Mouse (Mus musculus) liver, embryonic 11.5 days (tissue): ENCODE measurements around the gene Mta1. TPM values are rescaled to one million over a fixed set of nuclear protein-coding genes. Genes with fewer than 3 reads are reported as not detected.

Source experiments
- ATAC-seq: fragments of 200-750 bp; cut with Nextera tagmentation; replicated peaks from 2 replicates; pipeline ENCODE4 v1.8.0; 2017; ENCODE audit warnings: moderate number of reproducible peaks, mild to moderate bottlenecking, moderate TSS enrichment, moderate library complexity; ENCODE audit not compliant: low FRiP score
- DNase-seq: peaks from one replicate; pipeline ENCODE4 v3.0.0-alpha.2; 2017; ENCODE audit warnings: low spot score
- H3K27ac ChIP-seq: fragments of 300-500 bp; sonication (generic); 2 replicates; pipeline ENCODE4 v1.5.1; 2014; ENCODE audit warnings: mild to moderate bottlenecking, low read depth, low read length, control low read depth
- H3K27me3 ChIP-seq: fragments of 300-500 bp; sonication (generic); replicated peaks from 2 replicates; pipeline ENCODE4 v1.6.1; 2014; ENCODE audit warnings: low read length, mixed read lengths; ENCODE audit not compliant: control insufficient read depth, insufficient read depth
- H3K36me3 ChIP-seq: fragments of 300-500 bp; sonication (generic); 2 replicates; pipeline ENCODE4 v1.6.1; 2014; ENCODE audit warnings: mild to moderate bottlenecking, low read length, moderate library complexity, mixed read lengths; ENCODE audit not compliant: control insufficient read depth, insufficient read depth
- H3K4me1 ChIP-seq: fragments of 300-500 bp; sonication (generic); replicated peaks from 2 replicates; pipeline ENCODE4 v1.6.1; 2014; ENCODE audit warnings: low read length, mixed read lengths; ENCODE audit not compliant: control insufficient read depth, insufficient read depth
- H3K4me2 ChIP-seq: fragments of 300-500 bp; sonication (generic); 2 replicates; pipeline ENCODE4 v1.6.1; 2014; ENCODE audit warnings: mild to moderate bottlenecking, control low read depth, moderate library complexity
- H3K4me3 ChIP-seq: fragments of 300-500 bp; sonication (generic); 2 replicates; pipeline ENCODE4 v1.5.1; 2014; ENCODE audit warnings: low read depth, low read length, control low read depth
- H3K9ac ChIP-seq: fragments of 300-500 bp; sonication (generic); 2 replicates; pipeline ENCODE4 v1.6.1; 2014; ENCODE audit warnings: low read depth, low read length, control low read depth
- H3K9me3 ChIP-seq: fragments of 300-500 bp; sonication (generic); 2 replicates; pipeline ENCODE4 v1.6.1; 2016; ENCODE audit warnings: low read length, inconsistent platforms, mixed read lengths; ENCODE audit not compliant: control insufficient read depth
- WGBS: fragments of 180-500 bp; shearing (Covaris S2); extraction: QIAGEN DNeasy Blood & Tissue Kit; methylation state at CpG from one replicate; pipeline ENCODE4 v1.1.7; 2014; 5-methylcytosine and 5-hydroxymethylcytosine counted together
- microRNA-seq: library from miRNA; unstranded; fragments of <30 nt; microRNA quantifications from one replicate; pipeline ENCODE4, GENCODE M21; 2017; ENCODE audit warnings: borderline number of aligned reads
- polyA plus RNA-seq: library from polyadenylated mRNA; unstranded; fragments of >200 nt; fragmentation: Nextera tagmentation; extraction: Ambion mirVana; gene quantifications from 2 replicates; pipeline ENCODE4 v1.2.1, GENCODE M21; 2014

Mta1 gene
- polyA plus RNA-seq, 1 experiment from 2014 or later, result 19.2 TPM

DNA sequence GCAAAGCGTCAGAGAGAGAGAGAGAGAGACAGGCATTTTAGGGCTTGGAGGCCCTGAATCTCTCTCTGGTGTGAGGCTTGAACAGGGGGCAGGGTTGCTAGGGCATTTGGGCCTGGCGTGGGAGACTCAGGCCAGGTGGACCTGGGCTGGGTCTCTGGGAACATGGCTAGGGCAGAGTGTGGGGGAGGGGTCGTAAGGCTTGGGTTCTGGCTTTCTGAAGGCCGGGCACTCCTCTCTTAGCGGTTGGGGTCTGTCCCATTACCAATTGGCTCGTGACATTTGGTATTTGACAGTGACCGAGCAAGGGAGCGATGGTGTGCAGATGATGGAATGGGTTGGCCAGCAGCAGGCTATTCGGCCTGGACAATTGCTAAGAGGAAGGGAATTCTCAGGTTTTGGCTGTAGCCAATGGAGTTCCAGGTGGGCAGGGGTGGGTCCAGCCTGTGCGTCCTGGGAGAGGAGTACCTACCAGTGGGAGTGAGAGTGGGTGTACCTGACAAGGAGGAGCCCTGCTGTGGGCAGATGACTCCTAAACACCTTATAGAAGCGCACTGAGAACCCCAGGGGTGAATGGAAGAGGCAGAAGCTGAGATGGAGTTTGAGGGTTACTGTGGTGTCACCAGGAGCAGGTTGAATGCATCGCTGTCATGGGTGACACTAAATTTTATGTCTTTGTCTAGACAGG, 88.4 kb downstream of the Mta1 start:
- peak overlapping the region; percentile 52 for H3K4me3 ChIP-seq
- no peaks in the 10 kb centered on the region for H3K9me3 ChIP-seq
- H3K27ac ChIP-seq, result no peak overlapping the region
- peaks cover 57% of the 10 kb centered on the region for H3K27me3 ChIP-seq
- DNase-seq (no peak), ATAC-seq (no peak)
- H3K36me3 ChIP-seq, result no peaks in the 10 kb centered on the region
- 46% methylated on average over 12 of the region's 12 CpGs for WGBS
- no peak overlapping the region; the same call in 1 of the 2 replicates for H3K9ac ChIP-seq
- peak overlapping the region; percentile 57 for H3K4me2 ChIP-seq
- H3K4me1 ChIP-seq, result no peaks in the 10 kb centered on the region; the same call in none of the 2 replicates

Small RNA genes within 50 kb of the gene (microRNA-seq; reads per million reads assigned to microRNA genes)
- not detected for gene Gm44471

Other genes with a start within 250 kb of the Mta1 start
- 0.53 and 0.62 TPM in 2 replicates for gene Gpr132, start 230.1 kb upstream of the Mta1 start, polyA plus RNA-seq
- gene Jag2, start 168.5 kb upstream of the Mta1 start, polyA plus RNA-seq, result 0.39 and 1.4 TPM in 2 replicates
- gene Nudt14, start 156.2 kb upstream of the Mta1 start, polyA plus RNA-seq, result 38.4 and 43.2 TPM in 2 replicates
- 12.3 and 12.4 TPM in 2 replicates for gene Btbd6, start 121.8 kb upstream of the Mta1 start, polyA plus RNA-seq
- 51.8 and 52.9 TPM in 2 replicates for gene Brf1, start 97.6 kb upstream of the Mta1 start, polyA plus RNA-seq
- gene Pacs2, start 83.8 kb upstream of the Mta1 start, polyA plus RNA-seq, result 11.0 and 11.9 TPM in 2 replicates
- not detected in 2 replicates for gene Tex22, start 23.8 kb upstream of the Mta1 start, polyA plus RNA-seq
- gene Crip2, start 42.0 kb downstream of the Mta1 start, polyA plus RNA-seq, result 80.6 and 86.9 TPM in 2 replicates
- 148 and 150 TPM in 2 replicates for gene Crip1, start 48.0 kb downstream of the Mta1 start, polyA plus RNA-seq
- 23.5 and 24.2 TPM in 2 replicates for gene Tedc1, start 58.1 kb downstream of the Mta1 start, polyA plus RNA-seq
- 1.1 and 2.0 TPM in 2 replicates for gene Tmem121, start 87.7 kb downstream of the Mta1 start, polyA plus RNA-seq